Mouse (Mus musculus): ENCODE measurements around the gene Zfp160. TPM values are rescaled to one million over a fixed set of nuclear protein-coding genes. Genes with fewer than 3 reads are reported as not detected.
"Not testable (repeated sequence)": the region's sequence is repeated elsewhere in the genome, so short reads cannot be mapped to it uniquely, and the experiment has no call there.

Zfp160 gene
- polyA plus RNA-seq, 1 experiment from 2014 or later: 15.0 TPM

- not testable (repeated sequence) for H3K4me3 ChIP-seq (ENCODE audit: low read depth, low read length); H3K27ac ChIP-seq (ENCODE audit: low read depth); H3K4me1 ChIP-seq (replicated peaks; ENCODE audit: control insufficient read depth, insufficient read depth, low read length); ATAC-seq (replicated peaks; ENCODE audit: low FRiP score, low TSS enrichment, low read depth); DNase-seq (ENCODE audit: low spot score); H3K4me2 ChIP-seq (ENCODE audit: low read length); H3K9me3 ChIP-seq (ENCODE audit: control insufficient read depth, low read length); H3K27me3 ChIP-seq (replicated peaks; ENCODE audit: control insufficient read depth, insufficient read depth, low read length); H3K9ac ChIP-seq (ENCODE audit: low read length); H3K36me3 ChIP-seq (ENCODE audit: control insufficient read depth, insufficient read depth, low read length)
- WGBS: 75% methylated on average over 2 of the region's 2 CpGs
Observed at GRCm38 (mm10) chr17:21070971-21071370, 62.3 kb downstream of the Zfp160 start.

Other genes with a start within 250 kb of the Zfp160 start
- not detected in 2 replicates for gene Vmn1r228, start 222.7 kb upstream of the Zfp160 start, polyA plus RNA-seq (2014; fragmentation: Nextera tagmentation; extraction: Ambion mirVana)
- gene Vmn1r229, start 197.3 kb upstream of the Zfp160 start, polyA plus RNA-seq (2014; fragmentation: Nextera tagmentation; extraction: Ambion mirVana): not detected in 2 replicates
- not detected in 2 replicates for gene Vmn1r230, start 168.5 kb upstream of the Zfp160 start, polyA plus RNA-seq (2014; fragmentation: Nextera tagmentation; extraction: Ambion mirVana)
- not detected in 2 replicates for gene Vmn1r231, start 103.8 kb upstream of the Zfp160 start, polyA plus RNA-seq (2014; fragmentation: Nextera tagmentation; extraction: Ambion mirVana)
- gene Vmn1r232, start 89.2 kb upstream of the Zfp160 start, polyA plus RNA-seq (2014; fragmentation: Nextera tagmentation; extraction: Ambion mirVana): not detected in 2 replicates
- gene Ppp2r1a, start 63.6 kb upstream of the Zfp160 start, polyA plus RNA-seq (2014; fragmentation: Nextera tagmentation; extraction: Ambion mirVana): 415 and 446 TPM in 2 replicates
- not detected in 2 replicates for gene Vmn1r233, start 12.4 kb upstream of the Zfp160 start, polyA plus RNA-seq (2014; fragmentation: Nextera tagmentation; extraction: Ambion mirVana)
- gene Vmn1r234, start 217.2 kb downstream of the Zfp160 start, polyA plus RNA-seq (2014; fragmentation: Nextera tagmentation; extraction: Ambion mirVana): not detected in 2 replicates
- gene Vmn1r235, start 247.5 kb downstream of the Zfp160 start, polyA plus RNA-seq (2014; fragmentation: Nextera tagmentation; extraction: Ambion mirVana): not detected in 2 replicates

Measured in intestine, embryonic 14.5 days (tissue).